Mouse (Mus musculus): ENCODE results near the gene Fastkd5.

DNA sequence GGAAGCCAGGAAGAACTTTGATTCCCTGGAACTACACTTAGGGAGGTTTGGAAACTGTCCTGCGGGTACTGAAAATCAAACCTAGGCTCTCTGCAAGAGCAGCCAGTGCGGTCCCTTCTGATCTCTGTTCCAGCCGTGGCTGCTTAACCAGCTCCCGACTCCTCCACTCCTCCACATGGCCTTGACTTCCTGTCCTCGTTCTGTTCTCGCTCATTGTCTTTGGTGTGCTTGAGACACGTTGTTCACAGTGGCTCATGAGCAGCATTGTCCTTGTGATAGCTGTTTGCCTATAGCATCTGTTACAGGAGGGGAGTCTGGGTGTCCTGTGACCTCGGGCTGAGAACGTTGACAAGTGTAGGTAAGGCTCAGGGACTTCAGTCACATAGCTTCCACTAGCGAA lies 47.4 kb upstream of the Fastkd5 start:
- no peak for TF ChIP-seq POLR2A (IDR thresholded peaks at IDR 0.05; ENCODE audit: extremely low read depth, insufficient read depth, low read length)
- TF ChIP-seq CTCF (IDR thresholded peaks at IDR 0.05; ENCODE audit: extremely low read depth, insufficient read depth, low read length): no peak
